Mouse (Mus musculus): ENCODE measurements at regions not wholly inside any gene's neighbourhood (a gene's known extent, or its start where the extent isn't known, plus 50 kb on each side); places are given as distances from the start of the nearest gene placed in this dataset.
"Not testable (repeated sequence)": the region's sequence is repeated elsewhere in the genome, so short reads cannot be mapped to it uniquely, and the experiment has no call there.

DNA sequence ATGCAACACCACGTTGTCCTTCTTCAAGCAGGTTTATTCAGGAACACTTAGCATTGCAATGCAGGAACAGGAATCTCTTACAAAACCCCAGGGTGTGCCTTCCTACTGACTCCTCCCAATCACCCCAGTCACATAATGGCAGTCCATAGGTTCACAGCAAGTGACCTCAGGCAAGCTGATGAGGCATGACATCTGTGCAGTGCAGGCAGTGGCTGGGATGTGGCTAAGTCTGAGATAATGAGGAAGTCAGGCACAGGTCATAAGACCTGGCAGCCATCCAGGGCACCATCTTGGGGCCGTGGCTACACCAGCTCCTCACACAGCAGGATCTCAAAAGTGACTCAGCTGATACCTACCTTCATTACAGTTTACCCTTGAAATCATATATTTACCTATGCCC, 599.1 kb upstream of the Negr1 start:
- not testable (repeated sequence) for DNase-seq (ENCODE audit: extremely low read depth, low read depth, low spot score)

DNA sequence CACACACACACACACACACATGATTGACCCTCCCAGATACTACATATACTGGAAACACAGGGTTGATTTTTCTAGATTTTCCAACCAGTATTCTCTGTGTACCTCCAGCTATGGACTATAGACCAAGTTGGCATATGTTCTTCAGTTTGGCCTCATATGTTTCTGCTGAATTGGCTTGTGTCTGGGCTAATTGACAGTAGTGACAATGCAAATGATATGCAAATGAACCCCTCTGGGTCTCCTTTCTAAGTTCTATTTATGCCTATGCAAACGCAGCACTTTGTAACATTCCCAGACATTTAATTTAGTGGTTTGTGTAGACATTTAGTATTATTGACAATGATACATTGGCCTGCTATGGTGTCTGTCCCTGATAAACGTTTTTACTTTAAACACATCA, 582.0 kb upstream of the Negr1 start:
- no peak for DNase-seq (ENCODE audit: extremely low read depth, low read depth, low spot score)

DNA sequence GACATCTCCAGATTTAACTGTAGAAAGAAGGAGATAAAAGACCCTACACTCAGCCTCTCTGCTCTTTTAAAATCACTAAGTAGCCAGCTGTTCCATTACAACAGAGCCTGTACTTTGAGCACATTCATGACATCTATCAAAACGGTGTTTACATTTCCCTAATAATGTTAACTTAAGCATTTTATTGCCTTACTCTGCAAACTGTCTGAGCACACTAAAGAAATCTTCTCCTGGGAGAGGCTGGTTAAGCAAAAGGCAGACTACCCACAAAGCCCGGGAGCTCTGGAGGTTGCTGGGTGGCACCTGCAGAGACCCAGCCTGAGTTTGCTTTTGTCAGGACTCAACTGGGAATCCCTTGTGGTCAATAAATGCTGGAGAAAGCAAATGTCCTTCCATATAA, 567.5 kb upstream of the Negr1 start:
- DNase-seq (ENCODE audit: extremely low read depth, low read depth, low spot score), result no peak

- DNase-seq (ENCODE audit: extremely low read depth, low read depth, low spot score), result no peak
Observed at GRCm38 (mm10) chr3:156017676-156018230, 543.8 kb upstream of the Negr1 start.

GRCm38 (mm10) chr3:156028602-156029188, 532.9 kb upstream of the Negr1 start:
- no peak for DNase-seq (ENCODE audit: extremely low read depth, low read depth, low spot score)

DNA sequence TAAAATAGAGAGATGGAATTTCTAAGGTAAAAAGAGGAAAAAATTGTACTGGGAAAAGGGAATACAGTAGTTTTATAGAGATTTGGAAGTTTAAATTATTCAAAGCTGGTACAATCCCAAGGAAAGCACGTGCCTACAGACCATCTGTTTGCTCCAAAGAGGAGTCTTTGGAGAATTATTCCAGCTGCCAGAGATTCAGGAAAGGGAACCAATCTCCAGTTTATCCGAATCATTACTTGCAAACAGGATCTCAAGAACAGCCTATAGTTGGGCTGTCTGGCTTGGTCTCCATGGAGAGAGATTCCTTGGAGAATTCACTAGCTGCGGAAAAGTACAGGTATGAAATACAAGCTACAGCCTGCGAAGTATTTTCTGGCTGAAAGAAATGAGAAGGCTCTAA, 491.3 kb upstream of the Negr1 start:
- no peak for DNase-seq (ENCODE audit: extremely low read depth, low read depth, low spot score)

DNA sequence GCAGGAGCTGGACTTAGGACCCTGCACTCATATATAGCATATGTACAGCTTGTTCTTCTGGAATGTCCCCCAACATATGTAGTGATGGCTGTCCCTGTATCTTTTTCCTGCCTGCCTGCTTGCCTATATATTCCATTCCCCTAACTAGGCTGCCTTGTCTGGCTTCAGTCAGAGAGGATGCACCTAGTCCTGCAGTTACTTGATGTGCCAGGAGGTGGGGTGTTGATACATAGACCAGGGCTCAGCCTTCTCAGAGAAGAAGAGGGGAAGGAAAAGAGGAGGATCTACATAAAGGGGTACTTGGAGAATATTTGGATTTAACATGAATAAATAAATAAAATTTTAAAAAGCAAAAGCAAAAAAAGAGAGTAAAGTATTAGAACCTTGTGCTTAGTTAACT, 479.3 kb upstream of the Negr1 start:
- DNase-seq (ENCODE audit: extremely low read depth, low read depth, low spot score), result no peak

- DNase-seq (ENCODE audit: extremely low read depth, low read depth, low spot score), result no peak
Observed at GRCm38 (mm10) chr3:156093689-156094088, 467.9 kb upstream of the Negr1 start.

GRCm38 (mm10) chr3:156094990-156095389, 466.6 kb upstream of the Negr1 start:
- no peak for DNase-seq (ENCODE audit: extremely low read depth, low read depth, low spot score)

DNA sequence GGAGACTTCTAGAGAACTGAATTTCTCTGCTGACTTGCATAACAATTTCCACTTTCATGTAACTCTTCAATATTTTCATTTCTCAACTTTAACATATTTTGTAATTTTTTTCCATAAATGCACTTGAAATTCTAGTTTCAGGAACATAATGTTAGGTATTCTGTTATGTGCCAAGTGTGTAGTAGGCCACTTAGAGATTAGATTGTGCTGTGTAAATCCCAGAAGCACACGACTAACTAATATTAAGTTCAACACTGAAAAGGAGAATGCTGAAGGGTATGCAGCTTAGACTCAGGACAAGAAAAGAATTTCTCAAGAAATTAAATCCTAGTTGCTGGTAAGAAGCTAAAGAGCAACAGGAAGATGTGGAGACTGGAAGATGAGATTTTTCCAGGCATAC, 455.8 kb upstream of the Negr1 start:
- no peak for DNase-seq (ENCODE audit: extremely low read depth, low read depth, low spot score)

GRCm38 (mm10) chr3:156120341-156120740, 441.3 kb upstream of the Negr1 start:
- DNase-seq (ENCODE audit: extremely low read depth, low read depth, low spot score), result no peak

DNA sequence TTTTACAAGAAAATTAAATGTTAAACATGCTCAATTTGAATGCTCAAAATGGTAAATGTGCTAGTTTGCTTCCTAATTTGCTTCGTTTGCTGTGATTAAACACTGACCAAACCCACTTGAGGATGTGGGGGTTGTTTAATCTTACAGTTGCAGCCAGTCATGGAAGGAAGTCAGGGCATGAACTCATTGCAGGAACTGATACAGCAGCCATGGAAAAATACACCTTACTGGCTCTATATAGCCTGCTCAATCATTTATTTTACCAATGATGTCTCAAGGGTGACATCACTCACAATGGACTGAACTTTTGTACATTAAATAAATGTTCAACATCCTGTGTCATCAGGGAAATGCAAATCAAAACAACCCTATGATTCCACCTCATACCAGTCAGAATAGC, 430.0 kb upstream of the Negr1 start:
- DNase-seq (ENCODE audit: extremely low read depth, low read depth, low spot score), result no peak

GRCm38 (mm10) chr3:156141355-156141754, 420.2 kb upstream of the Negr1 start:
- no peak for DNase-seq (ENCODE audit: extremely low read depth, low read depth, low spot score)

DNA sequence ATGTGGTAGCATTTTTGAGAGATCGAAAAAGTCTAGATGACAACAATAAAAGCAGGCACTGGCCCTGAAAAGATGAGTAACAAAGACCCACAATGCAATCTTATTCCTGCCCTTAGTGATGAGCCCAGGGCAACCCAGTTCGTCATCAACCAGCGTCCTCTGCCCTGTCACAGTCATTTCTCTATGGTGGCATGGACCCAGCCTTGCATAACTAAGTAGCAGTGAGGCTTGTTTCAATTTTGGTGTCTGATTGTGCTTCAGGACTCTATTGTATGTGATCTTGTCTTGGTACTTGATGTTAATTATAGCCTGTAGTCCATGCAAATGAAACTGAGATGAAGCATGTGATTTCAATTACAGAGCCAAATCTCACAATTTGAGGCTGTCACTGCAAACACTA, 412.3 kb upstream of the Negr1 start:
- DNase-seq (ENCODE audit: extremely low read depth, low read depth, low spot score), result no peak

DNA sequence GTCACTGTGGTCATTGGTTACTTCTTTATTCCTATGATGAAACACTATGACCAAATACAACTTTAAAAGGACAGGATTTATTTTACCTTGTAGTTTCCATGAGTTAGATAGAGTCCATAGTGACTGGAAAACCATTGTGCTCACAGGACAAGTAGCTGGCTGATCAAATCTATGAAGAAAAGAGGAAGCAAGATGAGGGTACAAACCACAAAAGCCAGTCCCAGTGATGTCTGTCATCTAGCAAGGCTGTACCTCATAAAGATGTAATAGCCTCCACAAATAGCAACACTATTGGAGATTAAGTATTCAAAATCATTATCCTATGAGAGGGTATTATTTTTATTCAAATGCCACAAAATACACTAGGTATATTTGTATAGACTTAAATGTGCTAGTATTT, 391.5 kb upstream of the Negr1 start:
- no peak for DNase-seq (ENCODE audit: extremely low read depth, low read depth, low spot score)

DNA sequence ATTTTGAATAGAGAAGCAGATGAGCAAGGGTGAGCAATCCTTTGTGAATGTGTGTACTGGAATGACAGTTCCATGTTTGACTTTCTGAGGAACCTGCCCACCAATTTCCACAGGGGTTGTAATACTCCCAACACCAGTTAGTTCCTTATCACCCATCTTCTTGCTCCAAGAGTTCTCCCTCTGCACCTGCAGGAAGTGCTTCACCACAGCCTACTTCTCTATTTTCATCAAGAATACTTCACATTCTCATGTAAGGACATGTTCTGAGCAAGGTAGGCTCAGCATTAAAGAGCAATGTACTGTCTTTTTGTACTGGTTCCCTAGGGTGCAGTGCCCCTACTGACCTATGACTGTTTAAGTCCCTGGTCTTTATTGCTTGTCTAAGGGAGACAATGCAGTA, 362.9 kb upstream of the Negr1 start:
- DNase-seq (ENCODE audit: extremely low read depth, low read depth, low spot score), result no peak

DNA sequence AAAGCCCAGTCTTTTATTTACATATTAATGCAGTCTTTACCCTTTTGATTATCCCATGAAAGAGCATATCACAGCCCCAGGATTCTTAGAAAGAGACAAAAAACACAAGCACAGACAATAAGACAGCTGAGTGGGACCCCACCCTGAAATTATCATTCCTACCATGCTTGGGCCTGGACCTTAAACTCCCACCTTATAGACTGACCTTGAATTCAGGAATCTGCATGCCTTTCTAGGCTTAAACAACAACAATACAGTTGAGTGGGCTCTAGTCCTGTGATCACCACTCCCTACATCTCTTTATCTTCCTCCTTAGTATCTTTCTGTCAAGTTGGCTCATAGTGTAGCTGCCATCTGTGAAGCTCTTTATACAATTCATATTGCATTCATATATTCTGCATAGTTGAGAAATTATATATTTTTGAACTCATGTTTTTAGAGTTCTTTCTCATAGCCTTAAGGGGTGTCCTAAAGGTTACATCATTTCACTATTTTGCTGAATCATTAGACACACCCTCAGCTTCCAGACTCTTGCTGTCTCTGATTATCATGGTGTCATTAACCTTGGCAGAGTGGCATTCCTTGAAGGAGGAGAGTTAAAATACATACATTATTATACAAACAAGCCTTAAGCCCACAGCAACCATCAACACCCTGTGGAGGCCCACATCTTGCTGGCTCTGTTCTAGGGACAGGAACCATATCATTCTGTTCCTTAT, 361.7 kb upstream of the Negr1 start:
- no peak for DNase-seq (ENCODE audit: extremely low read depth, low read depth, low spot score)

- no peak for DNase-seq (ENCODE audit: extremely low read depth, low read depth, low spot score)
Observed at GRCm38 (mm10) chr3:156205246-156205645, 356.3 kb upstream of the Negr1 start.

GRCm38 (mm10) chr3:156208420-156208819, 353.2 kb upstream of the Negr1 start:
- no peak for DNase-seq (ENCODE audit: extremely low read depth, low read depth, low spot score)

DNA sequence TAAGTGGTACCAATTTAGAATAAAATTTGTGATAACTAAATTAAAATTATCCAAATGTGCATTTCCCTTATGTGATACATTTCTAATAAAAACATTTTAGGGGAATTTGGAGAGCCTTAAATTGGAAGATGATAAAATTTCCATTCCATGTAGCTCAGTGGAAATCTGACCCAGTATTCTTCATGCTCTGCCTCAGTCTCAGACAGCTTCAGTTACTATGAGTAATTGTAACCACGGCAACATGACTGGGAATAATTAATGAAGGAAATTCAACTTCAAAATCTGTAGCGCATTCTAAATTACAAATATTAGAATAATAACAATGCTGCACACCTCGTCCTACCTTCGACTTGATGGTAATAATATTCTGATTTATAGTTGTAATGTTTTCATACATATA, 350.8 kb upstream of the Negr1 start:
- no peak for DNase-seq (ENCODE audit: extremely low read depth, low read depth, low spot score)

DNA sequence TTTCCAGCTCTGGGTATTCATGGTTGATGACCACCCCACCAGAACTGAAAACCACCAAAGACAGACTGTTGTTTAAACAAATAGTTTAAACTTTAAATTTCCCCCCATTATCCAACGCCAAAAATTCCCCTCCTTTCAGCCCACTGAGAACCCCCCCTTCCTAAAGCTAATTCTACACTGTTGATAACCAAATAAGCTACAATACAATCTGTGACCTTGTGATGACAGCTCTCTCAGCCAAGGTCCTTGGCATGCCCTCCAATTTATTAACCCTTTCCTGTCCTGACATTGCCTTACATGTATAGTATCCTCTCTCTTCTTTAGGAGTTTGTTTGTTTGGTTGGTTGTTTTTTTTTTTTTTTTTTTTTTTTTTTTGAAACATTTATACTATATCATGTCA, 346.8 kb upstream of the Negr1 start:
- DNase-seq (ENCODE audit: extremely low read depth, low read depth, low spot score), result no peak

- no peak for DNase-seq (ENCODE audit: extremely low read depth, low read depth, low spot score)
Observed at GRCm38 (mm10) chr3:156232111-156232510, 329.5 kb upstream of the Negr1 start.

DNA sequence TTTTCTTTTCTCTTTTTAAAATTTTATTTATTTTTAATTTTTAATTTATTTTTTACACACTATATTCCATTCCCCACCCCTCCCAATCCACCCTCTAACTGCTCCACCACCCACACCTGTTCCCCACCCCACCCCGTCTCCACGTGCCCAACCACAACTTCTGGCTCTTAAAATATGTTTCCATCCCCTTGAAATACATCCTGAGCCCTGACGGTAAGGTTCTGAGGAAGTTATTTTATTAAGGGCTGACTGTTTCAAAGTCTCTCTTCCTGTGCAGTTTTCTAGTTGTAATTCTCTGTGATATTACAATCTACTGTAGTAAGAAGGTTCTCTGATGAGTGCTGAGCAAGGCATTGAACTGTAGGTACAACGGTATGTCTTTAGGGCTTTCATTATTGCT, 325.6 kb upstream of the Negr1 start:
- no peak for DNase-seq (ENCODE audit: extremely low read depth, low read depth, low spot score)

Measured in fat pad, adult 2 months (tissue).